Mouse (Mus musculus) olfactory bulb, adult 2 months (tissue): ENCODE data around the gene Tnrc6c.

ENCODE experiments used
- CTCF ChIP-seq: fragments of 200-500 bp; IDR thresholded peaks from 2 replicates; pipeline ENCODE4 v1.5.1; 2012; ENCODE audit warnings: low read depth, mild to moderate bottlenecking, low read length, moderate library complexity; ENCODE audit not compliant: insufficient read depth
- POLR2A ChIP-seq: fragments of 200-500 bp; IDR thresholded peaks from 2 replicates; pipeline ENCODE4 v1.6.1; 2012; ENCODE audit warnings: mild to moderate bottlenecking, low read depth, low read length, moderate library complexity; ENCODE audit not compliant: insufficient read depth

GRCm38 (mm10) chr11:117612885-117613284, 41.2 kb upstream of the Tnrc6c start:
- no peak for TF ChIP-seq CTCF
- TF ChIP-seq POLR2A, result no peak
